Mouse (Mus musculus) liver, embryonic 16.5 days (tissue): ENCODE measurements around the gene Gm20479. TPM values are rescaled to one million over a fixed set of nuclear protein-coding genes. Genes with fewer than 3 reads are reported as not detected.

ENCODE experiments used
- ATAC-seq: fragments of 200-750 bp; cut with Nextera tagmentation; 2 replicates; pipeline ENCODE4 v1.8.0; 2017; ENCODE audit warnings: low read depth, mild to moderate bottlenecking, moderate number of reproducible peaks, moderate library complexity
- H3K27ac ChIP-seq: fragments of 300-500 bp; sonication (generic); 2 replicates; pipeline ENCODE4 v1.5.1; 2014; ENCODE audit warnings: mild to moderate bottlenecking, low read length
- H3K27me3 ChIP-seq: fragments of 300-500 bp; sonication (generic); 2 replicates; pipeline ENCODE4 v1.6.1; 2014; ENCODE audit warnings: low read depth, low read length, mixed read lengths; ENCODE audit not compliant: control insufficient read depth, insufficient read depth
- H3K36me3 ChIP-seq: fragments of 300-500 bp; sonication (generic); 2 replicates; pipeline ENCODE4 v1.6.1; 2014; ENCODE audit warnings: mild to moderate bottlenecking; ENCODE audit not compliant: control insufficient read depth, insufficient read depth
- H3K4me1 ChIP-seq: fragments of 300-500 bp; sonication (generic); 2 replicates; pipeline ENCODE4 v1.6.1; 2014; ENCODE audit warnings: low read depth, low read length, mixed read lengths; ENCODE audit not compliant: control insufficient read depth
- H3K4me2 ChIP-seq: fragments of 300-500 bp; sonication (generic); 2 replicates; pipeline ENCODE4 v1.6.1; 2014; ENCODE audit warnings: low read depth, low read length, mixed read lengths
- H3K4me3 ChIP-seq: fragments of 300-500 bp; sonication (generic); 2 replicates; pipeline ENCODE4 v1.5.1; 2014; ENCODE audit warnings: low read depth, mild to moderate bottlenecking, low read length
- H3K9ac ChIP-seq: fragments of 300-500 bp; sonication (generic); 2 replicates; pipeline ENCODE4 v1.6.1; 2014; ENCODE audit warnings: low read depth, low read length
- H3K9me3 ChIP-seq: fragments of 300-500 bp; sonication (generic); replicated peaks from 2 replicates; pipeline ENCODE4 v1.6.1; 2016; ENCODE audit warnings: low read length; ENCODE audit not compliant: control insufficient read depth
- WGBS: fragments of 180-500 bp; shearing (Covaris S2); extraction: QIAGEN DNeasy Blood & Tissue Kit; methylation state at CpG from one replicate; pipeline ENCODE4 v1.1.7; 2014; ENCODE audit not compliant: insufficient replicate concordance; 5-methylcytosine and 5-hydroxymethylcytosine counted together
- polyA plus RNA-seq: library from polyadenylated mRNA; unstranded; fragments of >200 nt; fragmentation: Nextera tagmentation; extraction: Ambion mirVana; gene quantifications from 2 replicates; pipeline ENCODE4 v1.2.1, GENCODE M21; 2015

Gm20479 gene
- polyA plus RNA-seq = 0.23 and 0.44 TPM in 2 replicates

- no peaks in the 10 kb centered on the region for H3K36me3 ChIP-seq
- H3K4me2 ChIP-seq = peak within 1 kb of the TSS; percentile 85
- peaks cover 33% of the 10 kb centered on the region for H3K4me1 ChIP-seq
- H3K27ac ChIP-seq = peak within 1 kb of the TSS; percentile 69
- H3K4me3 ChIP-seq = peak within 1 kb of the TSS; percentile 76
- no peak for ATAC-seq
- WGBS = 3% methylated on average over 27 of the region's 27 CpGs
- peak within 1 kb of the TSS; percentile 58 for H3K9ac ChIP-seq
- peaks cover 19% of the 10 kb centered on the region for H3K27me3 ChIP-seq
- no peaks in the 10 kb centered on the region for H3K9me3 ChIP-seq
Measured at GRCm38 (mm10) chr7:27356861-27357594, at the start of gene Gm20479. Gm20479 (minus strand) TSS chr7:27357419.

GRCm38 (mm10) chr7:27406481-27406880, 49.3 kb upstream of the Gm20479 start:
- Histone ChIP-seq H3K9ac (no peak overlapping the region), H3K27ac (no peak overlapping the region), H3K4me1 (no peaks in the 10 kb centered on the region; the same call in 1 of the 2 replicates), H3K36me3 (no peaks in the 10 kb centered on the region), H3K9me3 (no peaks in the 10 kb centered on the region; the same call in 1 of the 2 replicates), H3K27me3 (peaks cover 77% of the 10 kb centered on the region), H3K4me3 (no peak overlapping the region), H3K4me2 (no peak overlapping the region)
- 66% methylated on average over 7 of the region's 7 CpGs for WGBS
- no peak for ATAC-seq

GRCm38 (mm10) chr7:27404203-27404942, 47.2 kb upstream of the Gm20479 start:
- WGBS = 9% methylated on average over 72 of the region's 81 CpGs
- Histone ChIP-seq H3K27ac (no peak overlapping the region), H3K36me3 (no peaks in the 10 kb centered on the region), H3K27me3 (peaks cover 79% of the 10 kb centered on the region), H3K4me2 (no peak overlapping the region), H3K4me1 (no peaks in the 10 kb centered on the region; the same call in 1 of the 2 replicates), H3K9ac (no peak overlapping the region), H3K4me3 (no peak overlapping the region), H3K9me3 (no peaks in the 10 kb centered on the region; the same call in 1 of the 2 replicates)
- no peak; the same call in 1 of the 2 replicates for ATAC-seq

- Histone ChIP-seq H3K4me1 (no peaks in the 10 kb centered on the region), H3K27me3 (peaks cover 73% of the 10 kb centered on the region), H3K9me3 (no peaks in the 10 kb centered on the region; the same call in 1 of the 2 replicates), H3K27ac (no peak overlapping the region), H3K4me2 (no peak overlapping the region), H3K4me3 (no peak overlapping the region), H3K9ac (no peak overlapping the region), H3K36me3 (no peaks in the 10 kb centered on the region)
- 4% methylated on average over 16 of the region's 16 CpGs for WGBS
- no peak for ATAC-seq
Measured at GRCm38 (mm10) chr7:27402675-27403074, 45.5 kb upstream of the Gm20479 start.

GRCm38 (mm10) chr7:27400545-27400944, 43.3 kb upstream of the Gm20479 start:
- 53% methylated on average over 7 of the region's 7 CpGs for WGBS
- no peak overlapping the region for H3K4me2 ChIP-seq
- no peak overlapping the region for H3K27ac ChIP-seq
- H3K4me3 ChIP-seq = no peak overlapping the region
- no peak overlapping the region for H3K9ac ChIP-seq
- peaks cover 76% of the 10 kb centered on the region for H3K27me3 ChIP-seq
- ATAC-seq = no peak
- H3K36me3 ChIP-seq = no peaks in the 10 kb centered on the region
- no peaks in the 10 kb centered on the region; the same call in 1 of the 2 replicates for H3K9me3 ChIP-seq
- no peaks in the 10 kb centered on the region; the same call in 1 of the 2 replicates for H3K4me1 ChIP-seq

- ATAC-seq = peak; percentile 41; the same call in 1 of the 2 replicates
- no peaks in the 10 kb centered on the region for H3K36me3 ChIP-seq
- no peak overlapping the region for H3K4me2 ChIP-seq
- H3K9ac ChIP-seq = no peak overlapping the region
- WGBS = 17% methylated on average over 26 of the region's 26 CpGs
- no peaks in the 10 kb centered on the region for H3K9me3 ChIP-seq
- no peak overlapping the region for H3K27ac ChIP-seq
- no peak overlapping the region for H3K4me3 ChIP-seq
- peaks cover 64% of the 10 kb centered on the region for H3K27me3 ChIP-seq
- H3K4me1 ChIP-seq = no peaks in the 10 kb centered on the region; the same call in 1 of the 2 replicates
Measured at GRCm38 (mm10) chr7:27397048-27397949, 40.1 kb upstream of the Gm20479 start.

GRCm38 (mm10) chr7:27396184-27397047, 39.2 kb upstream of the Gm20479 start:
- Histone ChIP-seq H3K27ac (no peak overlapping the region), H3K9me3 (no peaks in the 10 kb centered on the region), H3K9ac (no peak overlapping the region), H3K4me1 (no peaks in the 10 kb centered on the region; the same call in 1 of the 2 replicates), H3K36me3 (no peaks in the 10 kb centered on the region), H3K4me3 (peak overlapping the region; percentile 40), H3K27me3 (peaks cover 66% of the 10 kb centered on the region), H3K4me2 (peak overlapping the region; percentile 57)
- WGBS = 2% methylated on average over 35 of the region's 68 CpGs
- no peak for ATAC-seq
